Mouse (Mus musculus) R1 (cell line): ENCODE measurements at regions not wholly inside any gene's neighbourhood (a gene's known extent, or its start where the extent isn't known, plus 50 kb on each side); places are given as distances from the start of the nearest gene placed in this dataset.

Source experiments
- DNase-seq: peaks from one replicate; pipeline ENCODE4 v3.0.0-alpha.2; 2018; ENCODE audit warnings: low read depth, low spot score

- no peak for DNase-seq
These were observed 979.5 kb downstream of the Stpg2 start for GRCm38 (mm10) chr3:140184899-140185525.

- no peak for DNase-seq
These were observed 1000.4 kb downstream of the Stpg2 start for GRCm38 (mm10) chr3:140205914-140206313.

- DNase-seq, result no peak
These were observed 990.7 kb downstream of the Pdha2 start for GRCm38 (mm10) chr3:140221478-140221877.

- DNase-seq, result no peak
These were observed 981.4 kb downstream of the Pdha2 start for GRCm38 (mm10) chr3:140230712-140231111.

GRCm38 (mm10) chr3:140233144-140233543 lies 979.0 kb downstream of the Pdha2 start:
- DNase-seq, result no peak

GRCm38 (mm10) chr3:140233809-140234208 lies 978.3 kb downstream of the Pdha2 start:
- DNase-seq, result no peak

- no peak for DNase-seq
These were observed 972.9 kb downstream of the Pdha2 start for GRCm38 (mm10) chr3:140239276-140239675.
